Mouse (Mus musculus) stomach, embryonic 16.5 days (tissue): ENCODE results near the gene Gpr85. TPM values are rescaled to one million over a fixed set of nuclear protein-coding genes. Genes with fewer than 3 reads are reported as not detected.

Experiments
- ATAC-seq: fragments of 200-750 bp; cut with Nextera tagmentation; 2 replicates; pipeline ENCODE4 v1.8.0; 2017; ENCODE audit warnings: moderate number of reproducible peaks, moderate TSS enrichment; ENCODE audit not compliant: insufficient read depth, low FRiP score
- H3K27ac ChIP-seq: fragments of 300-500 bp; sonication (generic); 2 replicates; pipeline ENCODE4 v1.5.1; 2014; ENCODE audit warnings: low read length
- H3K27me3 ChIP-seq: fragments of 300-500 bp; sonication (generic); 2 replicates; pipeline ENCODE4 v1.6.1; 2014; ENCODE audit warnings: low read length, control low read depth, mixed read lengths; ENCODE audit not compliant: control insufficient read depth, insufficient read depth
- H3K36me3 ChIP-seq: fragments of 300-500 bp; sonication (generic); 2 replicates; pipeline ENCODE4 v1.6.1; 2014; ENCODE audit warnings: low read length; ENCODE audit not compliant: control insufficient read depth, insufficient read depth
- H3K4me1 ChIP-seq: fragments of 300-500 bp; sonication (generic); 2 replicates; pipeline ENCODE4 v1.6.1; 2014; ENCODE audit warnings: low read length, control low read depth, mixed read lengths; ENCODE audit not compliant: control insufficient read depth, insufficient read depth
- H3K4me2 ChIP-seq: fragments of 300-500 bp; sonication (generic); 2 replicates; pipeline ENCODE4 v1.6.1; 2014; ENCODE audit warnings: low read depth, low read length, mixed read lengths
- H3K4me3 ChIP-seq: fragments of 300-500 bp; sonication (generic); replicated peaks from 2 replicates; pipeline ENCODE4 v1.5.1; 2014; ENCODE audit warnings: mild to moderate bottlenecking, low read length
- H3K9ac ChIP-seq: fragments of 300-500 bp; sonication (generic); 2 replicates; pipeline ENCODE4 v1.6.1; 2014; ENCODE audit warnings: low read length
- H3K9me3 ChIP-seq: fragments of 300-500 bp; sonication (generic); replicated peaks from 2 replicates; pipeline ENCODE4 v1.6.1; 2016; ENCODE audit warnings: low read length, control low read depth; ENCODE audit not compliant: control insufficient read depth
- WGBS: fragments of 180-500 bp; shearing (Covaris S2); extraction: QIAGEN DNeasy Blood & Tissue Kit; methylation state at CpG from one replicate; pipeline ENCODE4 v1.1.7; 2014; 5-methylcytosine and 5-hydroxymethylcytosine counted together
- polyA plus RNA-seq: library from polyadenylated mRNA; unstranded; fragments of >200 nt; fragmentation: Nextera tagmentation; extraction: Ambion mirVana; gene quantifications from 2 replicates; pipeline ENCODE4 v1.2.1, GENCODE M21; 2015

Gpr85 gene
- polyA plus RNA-seq, 1 experiment from 2014 or later: 3.0 TPM

- no peak for ATAC-seq
- Histone ChIP-seq H3K4me2 (no peak overlapping the region), H3K9me3 (no peaks in the 10 kb centered on the region), H3K27ac (no peak overlapping the region), H3K4me3 (no peak overlapping the region), H3K9ac (no peak overlapping the region), H3K36me3 (no peaks in the 10 kb centered on the region), H3K4me1 (no peaks in the 10 kb centered on the region), H3K27me3 (no peaks in the 10 kb centered on the region)
- WGBS: 65% methylated on average over 17 of the region's 17 CpGs
These were observed 3.7 kb downstream of the Gpr85 start for GRCm38 (mm10) chr6:13835720-13836665.

DNA sequence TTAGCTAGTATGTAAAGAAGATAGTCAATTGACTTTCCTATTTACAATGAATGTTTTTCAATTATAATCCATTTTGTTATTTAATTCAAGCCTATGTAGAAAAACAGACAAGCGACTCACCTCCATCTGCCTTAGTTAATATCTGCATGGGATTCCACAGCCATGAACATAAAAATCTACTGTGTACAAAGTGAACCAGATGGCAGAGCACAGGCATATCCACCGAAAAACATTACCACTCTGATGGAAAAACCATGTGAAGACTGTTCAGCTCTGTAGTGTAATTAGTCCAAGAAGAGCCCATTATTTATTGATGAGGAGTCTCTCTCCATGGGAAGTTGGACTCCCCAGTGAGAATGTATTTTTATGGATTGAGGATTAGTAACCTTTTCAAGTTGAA is 7.0 kb downstream of the Gpr85 start:
- no peak overlapping the region for H3K4me2 ChIP-seq
- no peak overlapping the region for H3K9ac ChIP-seq
- H3K4me3 ChIP-seq: no peak overlapping the region
- WGBS: 83% methylated on average over 2 of the region's 2 CpGs
- no peak overlapping the region for H3K27ac ChIP-seq
- H3K4me1 ChIP-seq: no peaks in the 10 kb centered on the region
- H3K36me3 ChIP-seq: no peaks in the 10 kb centered on the region
- no peak for ATAC-seq
- no peaks in the 10 kb centered on the region for H3K9me3 ChIP-seq
- no peaks in the 10 kb centered on the region for H3K27me3 ChIP-seq

GRCm38 (mm10) chr6:13828877-13829276 is 10.9 kb downstream of the Gpr85 start:
- no peak overlapping the region for H3K4me3 ChIP-seq
- H3K27me3 ChIP-seq: no peaks in the 10 kb centered on the region
- no peak overlapping the region for H3K27ac ChIP-seq
- no peaks in the 10 kb centered on the region for H3K4me1 ChIP-seq
- H3K36me3 ChIP-seq: no peaks in the 10 kb centered on the region
- no peak for ATAC-seq
- no peak overlapping the region for H3K9ac ChIP-seq
- H3K9me3 ChIP-seq: no peaks in the 10 kb centered on the region
- WGBS: 58% methylated on average over 1 of the region's 1 CpGs
- H3K4me2 ChIP-seq: no peak overlapping the region

- H3K4me3 ChIP-seq: no peak overlapping the region
- H3K27me3 ChIP-seq: no peaks in the 10 kb centered on the region
- no peak overlapping the region for H3K9ac ChIP-seq
- no peak overlapping the region for H3K27ac ChIP-seq
- no peak for ATAC-seq
- H3K9me3 ChIP-seq: no peaks in the 10 kb centered on the region
- H3K36me3 ChIP-seq: no peaks in the 10 kb centered on the region
- H3K4me1 ChIP-seq: no peaks in the 10 kb centered on the region
- H3K4me2 ChIP-seq: no peak overlapping the region
These were observed 23.1 kb downstream of the Gpr85 start for GRCm38 (mm10) chr6:13816661-13817060.

GRCm38 (mm10) chr6:13812157-13812556 is 27.6 kb downstream of the Gpr85 start:
- no peak for ATAC-seq
- H3K4me3 ChIP-seq: no peak overlapping the region
- H3K4me2 ChIP-seq: no peak overlapping the region
- H3K9ac ChIP-seq: no peak overlapping the region
- H3K27ac ChIP-seq: no peak overlapping the region
- H3K9me3 ChIP-seq: no peaks in the 10 kb centered on the region
- WGBS: 67% methylated on average over 4 of the region's 4 CpGs
- H3K4me1 ChIP-seq: no peaks in the 10 kb centered on the region
- no peaks in the 10 kb centered on the region for H3K36me3 ChIP-seq
- no peaks in the 10 kb centered on the region for H3K27me3 ChIP-seq

DNA sequence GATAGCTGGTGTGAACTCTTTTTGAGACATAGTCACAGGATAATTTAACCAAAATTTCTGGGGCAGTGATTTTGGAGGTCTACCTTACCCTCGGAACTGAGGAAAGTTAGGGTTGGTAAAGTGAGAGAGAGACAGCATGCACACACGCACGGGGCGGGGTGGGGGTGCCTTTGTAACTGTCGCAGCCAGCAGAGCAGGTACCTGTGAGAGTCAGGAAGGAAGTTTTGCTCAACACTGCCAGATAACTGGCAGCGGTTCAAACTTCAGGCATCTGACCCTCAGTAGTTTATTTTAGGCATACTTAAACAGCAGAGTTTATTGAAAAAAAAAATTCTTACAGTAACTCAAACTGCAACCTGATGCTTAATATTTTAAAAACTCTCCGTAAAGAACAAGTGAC is 39.7 kb downstream of the Gpr85 start:
- H3K9ac ChIP-seq: no peak overlapping the region
- H3K4me2 ChIP-seq: no peak overlapping the region
- H3K4me1 ChIP-seq: no peaks in the 10 kb centered on the region
- H3K4me3 ChIP-seq: no peak overlapping the region
- no peaks in the 10 kb centered on the region for H3K27me3 ChIP-seq
- WGBS: 41% methylated on average over 7 of the region's 7 CpGs
- ATAC-seq: no peak
- no peaks in the 10 kb centered on the region for H3K36me3 ChIP-seq
- no peak overlapping the region for H3K27ac ChIP-seq
- H3K9me3 ChIP-seq: no peaks in the 10 kb centered on the region

DNA sequence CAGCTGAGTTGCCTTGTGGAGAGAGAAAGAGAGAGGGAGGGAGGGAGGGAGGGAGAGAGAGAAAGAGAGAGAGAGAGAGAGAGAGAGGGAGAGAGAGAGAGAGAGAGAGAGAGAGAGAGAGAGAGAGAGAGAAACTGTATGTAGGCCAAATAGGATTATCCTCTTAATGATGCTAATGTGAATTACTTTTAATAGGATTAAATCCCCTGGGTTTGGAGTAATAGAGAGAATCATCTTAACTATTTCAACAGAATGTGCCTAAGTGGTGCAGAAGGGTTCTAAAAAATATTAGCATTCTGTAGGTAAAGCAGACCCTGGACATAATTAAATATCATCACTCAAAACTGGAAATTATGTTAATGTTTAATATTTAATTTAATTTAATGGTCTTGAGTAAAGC is 42.4 kb downstream of the Gpr85 start:
- ATAC-seq: no peak

More for the DNA sequence above, 42.4 kb downstream of the Gpr85 start:
- no peaks in the 10 kb centered on the region for H3K9me3 ChIP-seq
- H3K4me3 ChIP-seq: no peak overlapping the region
- H3K4me2 ChIP-seq: no peak overlapping the region
- H3K4me1 ChIP-seq: no peaks in the 10 kb centered on the region
- no peak overlapping the region for H3K27ac ChIP-seq
- H3K27me3 ChIP-seq: no peaks in the 10 kb centered on the region
- no peaks in the 10 kb centered on the region for H3K36me3 ChIP-seq
- no peak overlapping the region for H3K9ac ChIP-seq

Other genes starting within 250 kb of the Gpr85 start
- gene Tmem168, start 231.8 kb downstream of the Gpr85 start, polyA plus RNA-seq: 38.7 and 39.9 TPM in 2 replicates
- 9.6 and 10.6 TPM in 2 replicates for gene Bmt2, start 162.0 kb downstream of the Gpr85 start, polyA plus RNA-seq
- gene 2610001J05Rik, start 31.6 kb upstream of the Gpr85 start, polyA plus RNA-seq: 143 and 146 TPM in 2 replicates